Mouse (Mus musculus) neutrophil, adult 5-6 weeks (primary cell): ENCODE results near the gene Usp20. TPM values are rescaled to one million over a fixed set of nuclear protein-coding genes. Genes with fewer than 3 reads are reported as not detected.

Experiments
- ATAC-seq: fragments of 151-379, 151-347 bp; 2 replicates; pipeline ENCODE4 v1.8.0; 2017; ENCODE audit warnings: mild to moderate bottlenecking, moderate TSS enrichment; ENCODE audit not compliant: insufficient number of reproducible peaks, poor library complexity, low FRiP score, severe bottlenecking; ENCODE audit errors: extremely low read depth
- total RNA-seq: library from RNA; stranded (forward); fragments of 200-1000 nt; gene quantifications from 2 replicates; pipeline ENCODE4 v1.2.3, GENCODE M21; 2017

The Usp20 gene
- total RNA-seq, 1 experiment from 2014 or later, result 8.7 TPM

DNA sequence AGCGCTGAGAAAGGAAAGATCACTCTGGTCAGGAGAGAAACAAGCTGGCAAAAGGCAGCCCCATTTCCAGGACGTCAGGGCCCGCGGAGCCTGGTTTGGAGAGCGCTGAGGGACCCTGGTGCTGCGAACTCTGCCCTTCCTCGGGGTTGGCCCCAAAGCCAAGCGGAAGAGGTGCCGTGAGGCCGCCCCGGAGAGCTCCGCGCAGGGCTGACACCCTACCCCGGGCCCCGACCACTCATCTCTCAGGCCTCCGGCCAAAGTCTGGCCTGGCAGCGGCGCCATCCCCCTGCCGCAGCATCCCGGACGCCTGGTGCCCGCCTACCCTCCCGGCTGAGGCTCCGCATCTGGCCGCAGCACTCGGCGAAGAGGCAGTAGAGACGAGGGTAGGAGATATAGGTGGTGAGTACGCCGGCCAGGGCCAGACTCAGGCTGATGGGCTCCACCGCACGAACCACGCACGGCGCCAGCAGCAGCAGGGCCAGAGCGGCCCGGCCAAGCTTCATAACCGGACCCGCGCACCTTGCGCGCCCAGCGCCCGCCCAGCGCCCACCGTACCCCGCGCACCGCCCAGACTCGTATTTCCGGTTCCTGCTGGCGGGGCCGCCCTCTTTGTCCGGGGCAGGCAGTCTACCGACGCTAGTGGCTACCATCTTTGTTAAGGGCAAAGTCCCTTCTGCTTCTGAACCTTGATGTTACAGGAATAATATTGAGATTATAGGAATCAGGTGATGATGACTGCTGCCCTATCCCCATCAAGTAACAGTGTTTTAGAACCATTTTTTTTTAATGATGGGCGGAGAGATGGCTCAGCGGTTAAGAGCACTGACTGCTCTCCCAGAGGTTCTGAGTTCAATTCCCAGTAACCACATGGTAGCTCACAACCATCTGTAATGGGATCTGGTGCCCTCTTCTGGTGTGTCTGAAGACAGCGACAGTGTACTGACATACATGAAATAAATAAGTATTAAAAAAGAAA is 14.4 kb upstream of the Usp20 start, which contains the start of gene Tor1a:
Gene Tor1a, minus strand, starts transcription at position 582 of the 976 bp plus-strand sequence.
- peak; percentile 80 for ATAC-seq

GRCm38 (mm10) chr2:30983024-30983423 is 945 bp downstream of the Usp20 start:
- ATAC-seq, result no peak

DNA sequence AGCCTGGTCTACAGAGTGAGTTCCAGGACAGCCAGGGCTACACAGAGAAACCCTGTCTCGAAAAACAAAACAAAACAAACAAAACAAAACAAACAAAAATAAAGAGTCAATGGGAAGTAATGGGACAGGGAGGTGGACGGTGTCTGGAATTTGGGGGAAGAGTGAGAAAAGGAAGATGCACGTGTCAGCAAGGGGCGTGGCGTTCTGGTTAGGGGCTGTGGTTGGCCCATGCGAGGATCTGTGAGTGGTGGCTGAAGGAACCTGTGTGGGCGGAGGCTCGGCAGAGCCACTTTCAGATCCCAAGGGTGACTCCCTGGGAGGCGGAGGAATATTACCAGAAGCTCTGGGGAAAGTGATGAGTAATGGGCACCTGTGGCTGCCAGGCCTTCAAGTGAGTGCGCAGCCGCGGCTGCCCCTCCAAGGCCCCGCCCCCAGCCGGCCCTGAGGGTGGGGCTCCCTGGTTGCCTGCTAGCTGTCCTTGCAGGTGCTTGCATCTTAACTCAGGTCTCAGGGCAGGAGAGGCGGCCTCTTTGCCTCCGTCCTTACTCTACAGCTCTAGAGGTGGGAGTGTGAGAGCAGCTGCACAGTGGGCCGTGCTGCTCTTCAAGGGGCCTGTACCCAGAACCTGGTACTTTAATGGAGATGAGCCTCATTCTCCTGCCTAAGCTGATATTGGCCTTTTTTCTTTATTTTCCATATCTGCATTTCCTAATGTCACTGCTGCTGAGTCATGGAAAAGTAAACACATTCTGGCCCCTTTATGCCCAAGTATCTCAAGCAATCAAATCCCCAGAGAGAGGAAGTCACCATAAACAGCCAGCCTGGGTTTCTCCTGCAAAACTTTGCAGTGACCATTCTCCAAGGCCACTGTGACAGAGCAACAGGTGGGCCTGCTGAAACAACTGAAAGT is 3.3 kb downstream of the Usp20 start:
- no peak for ATAC-seq

DNA sequence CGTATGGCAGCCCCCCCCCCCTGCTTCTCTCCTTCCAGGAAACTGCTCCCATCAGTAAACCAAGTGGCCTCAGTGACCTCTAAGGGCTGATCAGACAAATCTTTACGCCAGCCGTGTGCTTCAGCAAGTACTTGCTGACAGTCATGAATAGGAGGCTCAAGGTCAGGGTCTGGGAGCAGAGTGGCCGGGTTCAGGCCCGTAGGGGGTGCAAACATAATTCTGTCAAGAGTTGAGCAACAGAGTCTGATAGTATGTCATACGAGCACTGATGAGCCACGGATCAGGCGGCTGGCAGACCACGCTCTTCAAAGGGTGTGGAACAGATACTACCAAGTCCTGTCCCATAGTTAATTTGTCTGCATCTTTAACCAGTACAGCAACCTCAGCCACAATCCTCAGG is 8.1 kb downstream of the Usp20 start:
- no peak for ATAC-seq

DNA sequence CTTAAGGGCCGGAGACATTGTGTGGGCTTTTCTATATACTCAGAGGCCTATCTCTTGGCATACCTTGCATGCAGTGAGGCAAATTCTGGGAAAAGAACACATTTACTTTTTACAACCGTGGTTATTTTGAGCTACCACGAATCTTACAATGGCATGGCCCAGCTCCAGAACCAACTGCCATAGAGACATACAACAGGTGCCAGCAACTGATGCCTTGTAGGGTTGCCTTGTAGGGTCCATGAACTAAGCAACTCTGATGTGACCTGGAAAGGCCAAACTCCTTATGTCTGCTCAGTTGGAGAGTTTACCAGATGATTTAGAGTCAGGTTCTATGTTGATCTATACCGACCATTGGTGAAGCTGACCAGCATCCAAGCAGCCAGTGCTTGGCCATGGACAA is 12.8 kb downstream of the Usp20 start:
- ATAC-seq, result no peak

GRCm38 (mm10) chr2:30995432-30995996 is 13.4 kb downstream of the Usp20 start:
- ATAC-seq, result no peak

DNA sequence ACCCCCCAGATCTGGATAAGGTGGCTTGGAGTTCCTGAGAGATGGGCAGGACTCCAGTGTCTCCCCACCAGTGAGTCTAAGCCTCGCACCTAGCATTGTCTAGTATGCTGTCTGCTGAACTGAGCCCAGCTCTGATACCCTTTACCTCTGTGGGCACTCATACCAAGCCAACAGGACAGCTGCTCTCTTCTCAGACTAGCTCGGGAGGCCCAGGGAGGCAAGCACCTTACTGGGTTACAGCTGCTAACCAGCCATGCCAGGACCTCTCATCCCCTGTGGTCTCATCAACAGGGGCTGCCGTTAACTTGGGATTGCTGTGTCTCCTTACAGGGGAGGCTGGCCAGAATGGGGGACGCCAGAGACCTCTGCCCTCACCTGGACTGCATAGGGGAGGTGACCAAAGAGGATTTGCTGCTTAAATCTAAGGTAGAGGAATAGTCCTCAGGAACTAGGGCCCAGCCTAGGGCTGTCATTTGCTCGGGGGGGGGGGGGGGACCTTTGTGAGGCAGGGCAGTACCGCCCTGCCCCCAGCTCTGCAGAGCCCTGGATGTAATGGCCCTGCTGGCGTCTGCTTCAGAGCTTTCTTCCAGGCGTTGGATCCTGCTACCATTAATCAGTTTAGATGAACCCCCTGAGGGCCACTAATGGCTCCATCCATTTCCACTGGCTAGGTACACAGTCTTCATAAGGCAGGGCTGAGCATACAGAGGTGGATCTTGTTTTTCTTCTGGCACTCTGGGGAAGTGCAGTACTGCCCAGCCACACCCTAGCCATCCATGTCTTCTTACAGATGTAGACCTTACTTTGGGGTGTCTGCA is 16.6 kb downstream of the Usp20 start:
- no peak for ATAC-seq

DNA sequence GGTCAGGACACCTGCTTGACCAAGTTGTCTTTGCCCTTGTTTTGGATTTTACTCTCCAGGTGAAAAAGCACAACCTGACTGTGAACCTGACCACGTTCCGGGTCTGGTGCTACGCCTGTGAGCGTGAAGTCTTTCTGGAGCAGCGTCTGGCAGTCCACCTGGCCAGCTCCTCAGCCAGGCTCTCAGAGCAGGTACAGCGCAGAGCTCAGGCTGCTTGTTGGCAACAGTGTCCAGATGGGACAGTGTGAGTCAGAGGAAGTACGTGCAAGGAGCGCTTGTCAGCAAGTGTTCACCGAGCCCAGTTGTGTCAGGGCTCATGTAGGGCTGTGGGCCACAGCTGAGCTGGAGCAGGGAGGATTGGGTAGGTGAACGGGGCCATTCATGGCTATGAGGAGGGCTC is 20.8 kb downstream of the Usp20 start:
- no peak for ATAC-seq

GRCm38 (mm10) chr2:31005453-31005852 is 23.4 kb downstream of the Usp20 start:
- ATAC-seq, result no peak

DNA sequence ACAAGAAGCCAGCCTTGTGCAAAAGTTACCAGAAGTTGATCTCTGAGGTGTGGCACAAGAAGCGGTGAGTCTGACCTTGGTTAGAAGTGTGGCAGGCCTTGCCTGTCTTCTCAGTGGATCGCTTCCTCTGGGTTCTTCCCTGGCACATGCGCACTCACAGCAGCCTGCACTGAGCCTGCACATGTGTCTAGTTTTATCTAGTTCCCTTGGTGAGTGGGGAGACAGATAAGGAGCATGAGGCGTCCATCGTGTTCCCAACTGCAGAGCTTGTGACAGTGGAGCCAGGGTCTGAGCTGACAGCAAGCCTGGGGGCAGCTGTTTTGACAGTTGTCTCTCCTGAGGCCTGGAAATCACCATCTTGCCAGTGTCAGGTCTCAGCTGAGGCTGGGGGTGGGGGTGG is 24.4 kb downstream of the Usp20 start:
- ATAC-seq, result no peak

GRCm38 (mm10) chr2:31007208-31007607 is 25.1 kb downstream of the Usp20 start:
- ATAC-seq, result no peak

DNA sequence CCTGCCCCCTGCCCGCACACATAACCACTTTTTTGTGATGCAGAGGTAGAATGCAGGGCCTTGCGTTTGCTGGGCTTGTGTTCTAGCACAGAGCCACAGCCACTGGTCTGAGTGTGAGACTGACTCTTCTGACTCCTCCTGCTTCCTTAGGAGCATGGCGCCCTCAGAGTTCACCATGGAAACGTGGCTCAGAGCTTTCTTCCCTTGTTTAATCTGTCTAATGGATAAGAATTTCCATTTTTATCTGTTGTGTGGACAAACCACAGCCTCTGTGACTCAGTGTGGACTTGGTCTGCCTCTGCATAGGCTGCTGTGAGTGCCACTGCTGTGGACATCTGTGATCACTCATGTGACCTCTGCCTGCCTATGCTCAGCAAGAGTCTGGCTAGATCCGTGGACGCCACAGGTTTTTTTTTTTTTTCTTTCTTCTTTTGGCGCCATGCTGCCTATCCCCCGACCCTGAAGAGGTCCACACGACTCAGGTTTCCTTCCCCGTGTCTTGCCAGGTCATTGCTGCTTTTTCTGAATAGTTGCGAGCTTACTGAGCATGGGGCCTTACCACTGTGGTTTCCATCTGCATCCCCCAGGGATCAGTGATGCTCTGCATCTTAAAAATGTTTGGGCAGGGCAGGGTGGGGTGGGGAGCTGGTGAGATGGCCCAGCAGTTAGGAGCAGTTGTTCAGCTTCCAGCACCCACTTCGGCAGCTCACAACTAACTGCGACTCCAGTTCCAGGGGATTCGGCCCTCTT is 31.5 kb downstream of the Usp20 start:
- ATAC-seq, result no peak

DNA sequence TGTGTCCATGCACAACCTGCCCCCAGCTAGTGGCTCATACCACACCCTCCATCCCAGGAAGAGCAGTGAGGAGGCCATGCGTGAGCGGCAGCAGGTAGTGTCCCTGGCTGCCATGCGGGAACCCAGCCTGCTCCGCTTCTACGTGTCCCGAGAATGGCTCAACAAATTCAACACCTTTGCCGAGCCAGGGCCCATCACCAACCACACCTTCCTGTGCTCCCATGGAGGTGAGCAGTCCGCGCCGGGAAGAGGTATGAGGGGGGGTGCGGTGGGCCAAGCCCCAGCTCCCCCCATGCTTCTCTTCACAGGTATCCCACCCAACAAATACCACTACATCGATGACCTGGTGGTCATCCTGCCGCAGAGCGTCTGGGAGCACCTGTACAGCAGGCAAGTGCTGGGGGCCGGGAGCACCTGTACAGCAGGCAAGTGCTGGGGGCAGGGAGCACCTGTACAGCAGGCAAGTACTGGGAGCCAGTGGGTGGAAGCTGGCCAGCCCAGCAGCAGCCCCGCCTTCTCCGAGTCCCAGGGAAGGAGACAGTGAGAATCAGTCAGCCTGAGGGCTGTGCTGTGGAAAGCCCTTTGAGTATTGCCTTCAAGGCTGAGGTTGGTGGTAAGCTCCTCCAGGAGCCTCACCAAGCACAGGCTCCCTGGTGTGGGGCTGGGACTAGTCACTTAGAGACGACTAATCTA is 35.7 kb downstream of the Usp20 start:
- ATAC-seq, result no peak

DNA sequence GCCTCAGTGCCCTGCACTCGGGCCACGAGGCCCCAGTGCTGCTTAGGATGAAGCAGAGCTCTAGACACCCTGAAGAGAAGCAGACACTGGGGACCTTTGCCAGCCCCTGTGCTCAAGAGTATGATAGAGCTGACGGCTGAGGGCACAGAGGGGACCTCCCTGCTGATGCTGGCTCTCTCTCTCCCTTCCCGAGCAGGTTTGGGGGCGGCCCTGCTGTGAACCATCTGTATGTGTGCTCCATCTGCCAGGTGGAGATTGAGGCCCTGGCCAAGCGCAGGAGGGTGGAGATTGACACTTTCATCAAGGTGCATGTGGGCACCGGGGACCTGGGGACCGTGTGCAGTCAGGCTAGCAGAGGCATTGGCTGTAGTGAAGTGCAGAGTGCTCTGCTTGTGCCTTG is 36.4 kb downstream of the Usp20 start:
- ATAC-seq, result no peak

DNA sequence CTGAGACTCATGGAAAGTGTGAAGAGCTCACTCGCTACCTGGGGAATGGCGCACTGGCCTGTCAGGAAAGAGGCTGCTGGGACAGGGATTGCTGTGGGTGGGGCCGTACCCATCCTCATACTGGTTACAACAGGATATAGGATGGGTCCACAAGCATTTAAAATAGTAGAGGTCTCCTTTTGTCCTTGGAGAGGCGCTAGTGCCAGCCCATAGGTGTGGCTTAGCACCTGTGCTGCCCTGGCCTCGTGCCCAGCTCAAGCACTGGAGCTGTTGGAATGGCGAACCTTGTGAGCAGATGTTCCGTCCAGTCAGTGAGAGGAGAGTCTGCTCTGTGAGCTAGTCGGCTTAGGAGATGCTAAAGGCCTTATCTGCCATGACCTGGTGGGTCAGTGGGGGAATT is 36.9 kb downstream of the Usp20 start:
- ATAC-seq, result no peak

DNA sequence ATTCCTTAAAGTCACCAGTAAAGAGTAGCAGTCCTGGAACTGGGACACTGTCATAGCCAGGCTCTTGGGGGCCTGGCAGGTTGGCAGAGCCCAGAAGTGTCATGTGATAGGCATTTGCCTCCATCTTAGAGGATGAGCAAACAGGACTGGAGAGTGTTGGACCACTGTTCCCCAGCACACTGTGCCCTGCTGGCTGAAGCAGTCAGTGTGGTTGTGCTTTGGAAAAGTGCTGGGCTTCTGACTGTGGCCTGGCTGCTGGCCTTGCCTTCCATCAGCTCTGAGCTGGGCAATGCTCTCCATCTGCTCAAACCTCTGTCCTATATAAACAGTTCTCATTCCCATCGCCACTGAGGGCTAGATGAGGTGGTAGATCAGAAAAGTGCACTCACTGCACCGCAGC is 38.1 kb downstream of the Usp20 start:
- ATAC-seq, result no peak

DNA sequence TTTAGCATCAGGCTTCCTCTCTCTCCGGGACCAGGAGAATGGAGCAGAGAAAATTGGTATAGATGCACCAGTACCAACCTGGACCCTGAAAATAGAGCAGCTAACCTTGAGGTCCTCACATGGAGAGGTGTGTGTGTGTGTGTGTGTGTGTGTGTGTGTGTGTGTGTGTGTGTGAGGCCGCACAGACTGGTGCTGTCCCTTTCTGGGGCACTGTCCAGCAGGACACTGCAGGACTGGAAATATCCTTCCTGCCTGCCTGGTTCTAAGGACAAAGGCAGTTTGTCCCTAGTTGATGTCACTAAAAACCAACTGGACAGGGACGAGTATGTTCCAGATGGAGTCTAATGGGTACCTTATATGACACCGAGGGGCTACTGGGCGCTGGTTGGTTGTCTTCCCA is 41.9 kb downstream of the Usp20 start:
- no peak for ATAC-seq
